Mouse (Mus musculus): ENCODE measurements at regions not wholly inside any gene's neighbourhood (a gene's known extent, or its start where the extent isn't known, plus 50 kb on each side); places are given as distances from the start of the nearest gene placed in this dataset.
A peak's percentile ranks its signal among the peaks of the same experiment; 100 is the strongest.

DNA sequence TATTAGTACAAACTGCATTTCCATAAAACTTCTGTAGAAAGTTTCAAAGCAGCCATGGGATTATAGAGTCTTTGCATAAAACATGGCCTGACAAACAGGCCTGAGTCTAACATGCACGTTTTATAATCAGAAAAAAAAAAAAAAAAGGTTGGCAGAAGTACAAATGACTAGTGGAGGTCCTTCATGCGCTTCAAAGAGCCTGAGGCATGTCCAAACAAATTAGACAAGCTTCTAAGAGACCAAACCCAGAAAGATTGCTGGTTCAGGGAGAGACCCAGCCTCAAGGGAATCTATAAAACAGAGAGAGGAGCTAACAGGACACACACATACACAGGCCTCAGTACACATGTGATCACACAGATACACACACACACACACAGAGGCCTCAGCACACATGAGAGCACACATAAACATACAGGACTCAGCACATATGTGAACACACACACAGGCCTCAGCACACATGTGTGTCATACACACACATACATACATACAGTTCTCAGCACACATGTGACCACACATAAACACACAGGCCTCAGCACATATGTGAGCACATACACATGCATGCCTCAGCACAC lies 57.0 kb upstream of the Gnaq start:
- no peak for ATAC-seq (replicated peaks; ENCODE audit: low FRiP score, poor library complexity, severe bottlenecking)

DNA sequence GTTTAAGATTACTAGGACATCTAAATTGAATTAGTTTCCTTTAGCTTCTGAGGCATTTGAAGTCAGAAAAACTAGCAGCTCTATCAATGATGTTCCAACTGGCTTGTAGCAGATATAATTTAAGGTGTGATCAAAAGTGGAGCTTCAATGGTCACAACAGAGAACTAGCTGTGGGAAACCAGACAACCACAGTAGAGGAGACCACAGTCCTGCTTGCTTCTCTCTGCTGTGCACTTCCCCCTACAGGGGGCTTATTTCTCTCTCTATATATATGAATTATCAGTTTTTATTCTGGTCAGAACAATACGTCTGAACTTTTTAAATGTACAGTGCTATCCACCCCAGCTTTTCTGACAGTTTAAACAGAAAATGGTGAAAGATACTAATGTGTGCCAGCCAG lies 57.6 kb upstream of the Gnaq start:
- ATAC-seq (replicated peaks; ENCODE audit: low FRiP score, poor library complexity, severe bottlenecking): no peak

- ATAC-seq (replicated peaks; ENCODE audit: low FRiP score, poor library complexity, severe bottlenecking): no peak
Observed at GRCm38 (mm10) chr19:16067314-16067713, 65.3 kb upstream of the Gnaq start.

GRCm38 (mm10) chr19:16064911-16065310 lies 67.7 kb upstream of the Gnaq start:
- ATAC-seq (replicated peaks; ENCODE audit: low FRiP score, poor library complexity, severe bottlenecking): no peak

DNA sequence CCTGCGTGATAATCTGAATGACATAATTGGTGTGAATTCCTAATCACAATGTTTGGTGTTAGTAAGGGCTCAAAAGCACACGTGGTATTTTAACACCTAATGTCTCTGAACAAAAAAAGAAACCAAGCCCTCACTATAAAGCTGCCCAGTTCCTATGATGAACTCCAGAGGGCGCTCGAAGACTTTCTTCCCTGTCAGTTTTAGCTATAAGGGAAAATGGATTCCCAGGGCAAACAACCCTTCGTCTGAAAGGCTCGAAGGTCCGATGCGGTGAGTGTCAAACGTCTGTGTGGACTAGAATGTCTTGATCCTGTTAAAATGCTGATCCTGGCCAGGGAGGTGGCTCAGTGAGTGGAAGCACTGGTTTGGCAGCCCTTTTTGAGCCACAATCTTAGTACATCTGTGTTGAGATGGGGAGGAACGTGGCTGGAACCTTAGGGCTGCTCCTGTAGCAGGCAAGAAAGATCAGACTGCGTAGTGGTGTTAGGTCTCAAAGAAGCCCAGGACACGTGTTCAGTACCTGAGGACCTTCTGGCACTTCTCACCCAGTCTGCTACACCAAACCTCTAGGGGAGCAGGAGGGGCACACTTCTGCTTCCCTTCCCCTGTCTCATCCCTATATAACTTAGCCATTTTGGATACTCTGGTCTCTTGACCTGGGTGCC lies 68.6 kb upstream of the Gnaq start:
- 0 out of 2 replicates have a peak, but pooled peaks have one; percentile 46 for ATAC-seq (replicated peaks; ENCODE audit: low FRiP score, poor library complexity, severe bottlenecking)

GRCm38 (mm10) chr19:16063533-16063915 lies 69.1 kb upstream of the Gnaq start:
- ATAC-seq (replicated peaks; ENCODE audit: low FRiP score, poor library complexity, severe bottlenecking): no peak

GRCm38 (mm10) chr19:16061821-16062220 lies 70.8 kb upstream of the Gnaq start:
- ATAC-seq (replicated peaks; ENCODE audit: low FRiP score, poor library complexity, severe bottlenecking): no peak

DNA sequence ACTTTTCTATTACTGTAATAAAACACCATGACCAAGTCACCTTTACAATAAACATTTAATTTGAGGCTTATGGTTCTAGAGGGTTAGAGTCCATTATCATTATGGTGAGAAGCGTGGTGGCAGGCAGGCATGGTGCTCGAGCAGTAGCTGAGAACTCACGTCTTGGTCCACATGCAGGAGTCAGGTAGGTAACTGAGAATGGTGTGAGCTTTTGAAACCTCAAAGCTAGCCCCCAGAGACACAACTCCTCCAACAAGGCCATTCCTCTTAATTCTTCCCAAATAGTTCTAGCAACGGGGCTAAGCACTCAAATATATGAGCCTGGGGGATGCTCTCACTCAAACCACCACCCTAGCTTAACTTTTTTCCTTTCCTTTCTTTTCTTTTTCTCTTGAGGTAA lies 73.6 kb upstream of the Gnaq start:
- no peak for ATAC-seq (replicated peaks; ENCODE audit: low FRiP score, poor library complexity, severe bottlenecking)

- no peak for ATAC-seq (replicated peaks; ENCODE audit: low FRiP score, poor library complexity, severe bottlenecking)
Observed at GRCm38 (mm10) chr19:16050220-16051055, 65.6 kb upstream of the Cep78 start.

GRCm38 (mm10) chr19:16049646-16050045 lies 64.9 kb upstream of the Cep78 start:
- ATAC-seq (replicated peaks; ENCODE audit: low FRiP score, poor library complexity, severe bottlenecking): no peak

DNA sequence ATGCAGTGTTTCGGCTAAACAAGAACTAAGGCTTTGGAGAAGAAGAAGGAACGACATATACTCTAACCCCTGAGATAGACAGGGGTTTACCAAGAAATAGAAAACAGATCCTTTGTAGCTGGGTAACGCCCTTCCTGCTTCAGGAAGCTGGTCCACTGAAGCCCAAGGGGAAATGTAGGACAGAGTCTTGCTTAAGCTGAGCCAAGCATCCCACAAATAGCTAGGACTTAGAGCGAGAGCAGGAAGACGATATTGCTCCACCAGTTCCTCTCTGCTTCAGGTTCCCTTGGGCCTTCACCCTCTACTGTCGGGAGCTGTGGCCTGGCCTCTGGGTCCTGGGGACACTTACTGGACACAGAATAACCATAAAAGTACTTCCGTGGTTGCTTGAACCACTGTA lies 62.2 kb upstream of the Cep78 start:
- no peak for ATAC-seq (replicated peaks; ENCODE audit: low FRiP score, poor library complexity, severe bottlenecking)

DNA sequence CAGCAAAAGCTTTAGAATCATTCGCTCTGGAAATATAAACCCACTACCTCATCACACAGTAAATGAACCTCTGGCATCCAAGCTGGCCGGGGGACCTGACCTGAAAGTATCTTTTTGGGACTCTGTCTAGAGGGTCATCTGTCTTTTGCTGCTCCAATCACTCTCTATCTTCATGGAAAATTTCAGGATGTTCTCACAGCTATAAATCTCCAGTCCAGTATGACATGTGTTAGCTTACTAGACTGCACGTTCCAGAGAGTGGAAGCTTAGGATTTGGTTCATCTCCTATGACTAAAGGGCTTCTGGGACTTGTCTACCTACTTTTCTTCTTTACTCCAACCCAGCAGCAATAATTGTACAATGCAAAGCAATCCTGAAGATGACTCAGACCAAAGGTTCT lies 60.5 kb upstream of the Cep78 start:
- ATAC-seq (replicated peaks; ENCODE audit: low FRiP score, poor library complexity, severe bottlenecking): no peak

- ATAC-seq (replicated peaks; ENCODE audit: low FRiP score, poor library complexity, severe bottlenecking): no peak
Observed at GRCm38 (mm10) chr19:16044169-16044568, 59.4 kb upstream of the Cep78 start.

DNA sequence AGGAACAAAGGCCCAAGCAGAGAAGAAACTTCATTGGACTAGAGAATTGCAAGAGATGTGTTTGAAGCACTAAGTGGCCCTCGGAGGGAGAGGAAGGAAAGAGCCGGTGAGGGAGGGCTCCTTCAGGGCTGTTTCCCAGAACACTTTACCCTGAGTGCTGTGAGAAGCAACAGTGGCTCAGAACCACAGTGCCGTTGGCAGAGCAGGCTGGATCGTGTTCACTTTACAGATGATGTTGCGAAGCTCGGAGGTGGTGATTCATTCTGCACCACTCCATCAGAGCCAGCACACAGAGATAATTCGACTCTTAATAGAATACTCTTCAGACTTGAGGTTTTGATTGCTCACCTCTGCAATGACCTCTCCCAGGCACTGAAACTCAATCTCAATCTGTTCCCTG lies 58.2 kb upstream of the Cep78 start:
- ATAC-seq (replicated peaks; ENCODE audit: low FRiP score, poor library complexity, severe bottlenecking): no peak

- ATAC-seq (replicated peaks; ENCODE audit: low FRiP score, poor library complexity, severe bottlenecking): no peak
Observed at GRCm38 (mm10) chr19:16041891-16042290, 57.1 kb upstream of the Cep78 start.

DNA sequence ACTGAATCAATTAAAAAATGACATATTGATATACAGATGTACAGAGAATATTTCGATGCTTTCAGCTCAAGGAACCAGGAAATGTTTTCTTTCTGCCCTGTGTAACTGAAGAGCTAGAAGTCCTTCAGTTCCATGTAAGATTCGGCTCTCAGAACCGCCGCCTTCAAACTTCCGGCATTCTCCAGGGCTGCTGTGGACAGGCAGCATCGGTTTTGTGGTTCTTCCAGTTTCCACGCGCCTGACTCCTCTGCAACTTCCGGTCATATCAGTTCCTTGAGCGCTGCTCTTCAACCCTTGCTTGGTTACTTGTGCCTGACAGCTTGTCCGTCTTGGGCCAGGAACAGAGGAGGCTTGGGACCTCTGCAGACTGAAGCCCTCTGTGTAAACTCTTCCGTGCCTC lies 53.0 kb upstream of the Cep78 start:
- no peak for ATAC-seq (replicated peaks; ENCODE audit: low FRiP score, poor library complexity, severe bottlenecking)
